Mouse (Mus musculus): ENCODE measurements around the gene Metap1d. TPM values are rescaled to one million over a fixed set of nuclear protein-coding genes. Genes with fewer than 3 reads are reported as not detected.

The Metap1d gene
- polyA plus RNA-seq, 2 experiments from 2014 or later: 16.0 to 19.0 TPM

DNA sequence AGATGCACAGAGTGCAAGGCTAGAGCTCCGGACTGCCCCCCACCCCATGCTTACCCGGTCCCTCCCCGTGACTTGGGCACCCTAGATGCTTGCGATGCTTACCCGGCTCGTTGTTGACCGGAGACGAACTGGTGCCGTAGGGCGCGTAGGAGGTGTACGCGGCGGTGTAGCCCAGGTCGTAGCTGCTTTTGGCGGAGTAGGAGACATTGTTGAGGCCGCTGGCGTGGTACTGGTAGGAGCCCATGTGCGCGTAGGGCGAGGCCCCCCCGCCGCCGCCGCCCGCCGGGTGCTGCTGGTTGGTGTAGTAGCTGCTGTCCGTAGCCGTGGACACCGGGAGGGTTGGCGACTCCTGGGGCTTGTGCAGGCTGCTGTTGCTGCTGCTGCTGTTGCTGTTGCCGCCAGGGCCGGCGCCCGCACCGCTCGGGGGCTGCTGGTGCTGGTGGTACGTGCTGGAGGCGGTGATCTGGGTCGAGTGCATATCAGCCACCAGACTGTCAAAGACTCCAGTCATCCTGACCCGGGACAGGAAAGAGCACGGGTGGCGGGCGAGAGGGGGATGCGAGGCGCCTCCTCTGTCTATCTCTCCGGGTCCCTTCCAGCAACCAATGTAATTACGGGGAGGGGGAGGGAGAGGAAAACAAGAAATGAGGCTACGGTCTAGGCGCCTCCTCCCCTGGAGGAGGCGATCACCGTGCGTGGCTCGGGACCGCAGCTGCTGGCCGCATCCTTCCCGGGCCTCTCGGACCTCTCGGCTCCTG, 93.0 kb downstream of the Metap1d start:
- ATAC-seq: peak; percentile 20

DNA sequence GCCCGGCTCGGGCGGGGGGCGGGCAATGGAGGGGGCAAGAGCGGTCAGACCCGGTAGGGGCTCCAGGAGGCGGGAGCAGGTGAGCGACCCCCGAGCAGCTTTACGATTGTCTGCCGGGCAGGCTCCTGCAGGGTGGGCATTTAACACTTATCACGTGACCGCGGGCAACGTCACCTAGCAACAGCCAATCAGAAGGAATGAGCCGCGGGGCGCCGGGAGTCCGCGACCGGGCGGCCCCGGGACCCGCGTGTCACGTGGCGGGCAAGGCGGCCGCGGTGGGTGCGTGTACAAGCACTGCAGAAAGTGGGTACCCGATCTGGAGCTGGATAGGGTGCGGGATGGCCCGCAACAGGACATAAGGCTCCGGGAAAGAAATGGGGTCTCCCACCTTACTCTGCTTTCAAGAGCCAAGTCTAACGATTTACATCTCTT, 93.6 kb downstream of the Metap1d start, which contains the start of gene Dlx2:
Gene Dlx2, minus strand, starts transcription at position 115 of the 432 bp plus-strand sequence.
- ATAC-seq: no peak

- no peak for ATAC-seq
These were observed 94.8 kb downstream of the Metap1d start for GRCm38 (mm10) chr2:71547829-71548228.

- no peak for ATAC-seq
These were observed 97.3 kb downstream of the Metap1d start for GRCm38 (mm10) chr2:71550330-71550729.

- ATAC-seq: no peak
These were observed 98.6 kb downstream of the Metap1d start for GRCm38 (mm10) chr2:71551704-71552103.

DNA sequence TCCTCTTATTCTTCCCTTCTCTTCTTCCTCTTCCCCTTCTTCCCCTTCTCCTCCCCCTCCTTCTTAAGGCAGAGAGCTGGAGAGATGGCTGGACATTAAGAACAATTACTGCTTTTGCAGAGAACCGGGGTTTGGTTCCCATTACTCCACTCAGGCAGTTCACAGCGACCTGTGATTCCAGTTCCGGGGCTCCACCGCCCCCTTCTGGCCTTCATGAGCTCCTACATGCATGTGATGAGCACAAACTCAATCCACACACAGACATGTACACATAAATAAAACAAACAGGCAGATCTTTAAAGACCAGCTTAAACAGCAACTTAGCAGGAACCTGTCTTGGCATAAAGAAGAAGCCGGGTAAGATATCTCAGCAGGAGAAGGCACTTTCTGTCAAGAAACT, 103.0 kb downstream of the Metap1d start:
- ATAC-seq: no peak

GRCm38 (mm10) chr2:71566466-71566865, 113.4 kb downstream of the Metap1d start:
- ATAC-seq: no peak

DNA sequence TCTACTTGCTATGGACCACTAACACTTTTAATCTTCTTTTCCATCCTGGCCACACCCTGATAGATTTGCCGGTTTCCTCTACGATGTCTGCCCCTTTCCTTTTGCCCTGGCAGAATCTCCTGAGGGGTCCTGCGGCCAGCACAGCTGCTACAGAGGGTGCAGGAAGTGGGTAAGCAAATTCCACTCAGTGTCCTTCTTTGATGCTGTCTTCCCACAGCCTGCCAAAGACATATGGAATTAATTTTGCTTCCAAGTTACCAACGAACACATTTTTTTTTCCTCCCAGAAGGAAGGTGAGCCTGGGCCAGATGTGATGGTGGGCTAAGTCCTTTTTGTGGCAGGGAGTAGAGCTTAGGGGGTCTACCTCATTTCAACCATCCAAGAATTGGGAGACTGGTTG, 120.7 kb downstream of the Metap1d start:
- ATAC-seq: no peak

Other genes starting within 250 kb of the Metap1d start
- gene Dync1i2, start 241.6 kb upstream of the Metap1d start, polyA plus RNA-seq (2017; shearing (Covaris generic)): 10 to 100 TPM; 85.6 to 89.5 TPM
- gene Slc25a12, start 85.5 kb upstream of the Metap1d start, polyA plus RNA-seq (2017; shearing (Covaris generic)): 10 to 100 TPM; 56.8 to 60.5 TPM
- 10 to 100 TPM; 66.8 to 77.4 TPM for gene Hat1, start 64.3 kb upstream of the Metap1d start, polyA plus RNA-seq (2017; shearing (Covaris generic))
- not detected for gene Dlx1, start 74.8 kb downstream of the Metap1d start, polyA plus RNA-seq (2017; shearing (Covaris generic))
- not detected for gene Dlx2, start 93.5 kb downstream of the Metap1d start, polyA plus RNA-seq (2017; shearing (Covaris generic))

Measured in activated CD4-positive, CD25-positive, alpha-beta regulatory T cell, adult 4 months (primary cell).